ENCODE assay signal across 24 mouse cellular contexts in genomic region chr5:65151276-65151675, GRCm38 (mm10). TPM values are rescaled to one million over a fixed set of nuclear protein-coding genes. Genes with fewer than 3 reads are reported as not detected.
A peak's percentile ranks its signal among the peaks of the same experiment; 100 is the strongest.
DNase-seq lines count a peak whose midpoint lies in the region; ATAC-seq and TF ChIP-seq lines count a peak whose summit lies in the region.
"Had no signal": no experiment of that assay in that cellular context is flagged by ENCODE, and none has a peak within 500 bp of the region (broad histone marks: within the 10 kb centered on the region; RNA-seq: fewer than 3 reads in every experiment).

No protein-coding gene starts in this region.

- peak overlapping the region; percentile 93 for H3K27ac ChIP-seq in kidney, adult 2 months (ENCODE audit: insufficient read depth, low read depth, low read length)
- H3K27ac ChIP-seq in midbrain, embryonic 16.5 days (ENCODE audit: low read length) = no peak overlapping the region
- no peak overlapping the region for H3K27ac ChIP-seq in midbrain, embryonic 13.5 days
- H3K27ac ChIP-seq: embryonic facial prominence, embryonic 13.5 days; embryonic facial prominence, embryonic 15.5 days; forebrain, embryonic 12.5 days had no signal

- H3K4me2 ChIP-seq in midbrain, embryonic 16.5 days (ENCODE audit: low read length) = no peak overlapping the region
- no peak overlapping the region for H3K4me2 ChIP-seq in midbrain, embryonic 13.5 days (replicated peaks)
- H3K4me2 ChIP-seq: embryonic facial prominence, embryonic 13.5 days; embryonic facial prominence, embryonic 15.5 days; forebrain, embryonic 12.5 days had no signal

- no peak for DNase-seq in kidney, adult 2 months
- DNase-seq in kidney, postnatal 10 days = no peak
- no peak for DNase-seq in layer of hippocampus, adult 9-11 months
- DNase-seq: adrenal gland, adult 2 months; adrenal gland, postnatal 10 days; adrenal gland, postnatal 25 days; cerebellum, adult 11 months; cerebellum, adult 18-20 months; cerebellum, adult 8-10 months; cerebellum, adult 9-11 months; cerebellum, postnatal 14 days; cerebellum, postnatal 36 days; embryo, embryonic 11 days had no signal

- TF ChIP-seq POLR2A in kidney, adult 2 months (IDR thresholded peaks at IDR 0.05; ENCODE audit: low read depth, low read length) = no peak

- H3K9ac ChIP-seq in midbrain, embryonic 16.5 days (ENCODE audit: low read depth, low read length) = no peak overlapping the region
- no peak overlapping the region for H3K9ac ChIP-seq in midbrain, embryonic 13.5 days (replicated peaks)
- H3K9ac ChIP-seq: embryonic facial prominence, embryonic 13.5 days; embryonic facial prominence, embryonic 15.5 days; forebrain, embryonic 12.5 days had no signal

- no peaks in the 10 kb centered on the region for H3K9me3 ChIP-seq in midbrain, embryonic 16.5 days (replicated peaks; ENCODE audit: control insufficient read depth, low read length, poor library complexity, severe bottlenecking)
- no peaks in the 10 kb centered on the region for H3K9me3 ChIP-seq in midbrain, embryonic 13.5 days
- H3K9me3 ChIP-seq: embryonic facial prominence, embryonic 13.5 days; embryonic facial prominence, embryonic 15.5 days; forebrain, embryonic 10.5 days; forebrain, embryonic 12.5 days had no signal

- 90% methylated on average over 3 of the region's 3 CpGs for WGBS in kidney, adult 2 months
- WGBS in midbrain, embryonic 16.5 days = 100% methylated on average over 3 of the region's 3 CpGs
- WGBS in midbrain, embryonic 13.5 days = 98% methylated on average over 3 of the region's 3 CpGs

- peaks cover 16% of the 10 kb centered on the region for H3K4me1 ChIP-seq in kidney, adult 2 months (ENCODE audit: control insufficient read depth, insufficient read depth, low read length)
- H3K4me1 ChIP-seq in midbrain, embryonic 16.5 days (ENCODE audit: control insufficient read depth, insufficient read depth, low read length) = no peaks in the 10 kb centered on the region
- no peaks in the 10 kb centered on the region for H3K4me1 ChIP-seq in midbrain, embryonic 13.5 days (replicated peaks)
- H3K4me1 ChIP-seq: embryonic facial prominence, embryonic 13.5 days; embryonic facial prominence, embryonic 15.5 days; forebrain, embryonic 10.5 days; forebrain, embryonic 12.5 days had no signal

- TF ChIP-seq CTCF in kidney, adult 2 months (conservative IDR thresholded peaks at IDR 0.05; ENCODE audit: insufficient read depth, insufficient read length, low read depth, low read length) = no peak

- peak; percentile 25; the same call in 1 of the 2 replicates for ATAC-seq in midbrain, embryonic 16.5 days
- no peak for ATAC-seq in midbrain, embryonic 13.5 days
- ATAC-seq: forebrain, embryonic 14.5 days; forebrain, embryonic 16.5 days had no signal

- no peaks in the 10 kb centered on the region; the same call in 1 of the 2 replicates for H3K36me3 ChIP-seq in kidney, adult 2 months (ENCODE audit: control insufficient read depth, insufficient read depth, low read length)
- peaks cover 12% of the 10 kb centered on the region for H3K36me3 ChIP-seq in midbrain, embryonic 16.5 days (ENCODE audit: control insufficient read depth, insufficient read depth, low read length)
- peaks cover 60% of the 10 kb centered on the region for H3K36me3 ChIP-seq in midbrain, embryonic 13.5 days

- no peak overlapping the region for H3K4me3 ChIP-seq in kidney, adult 2 months (ENCODE audit: insufficient read depth, low read depth, low read length)
- H3K4me3 ChIP-seq in midbrain, embryonic 16.5 days (ENCODE audit: low read depth, low read length) = no peak overlapping the region
- H3K4me3 ChIP-seq in midbrain, embryonic 13.5 days (replicated peaks) = no peak overlapping the region
- H3K4me3 ChIP-seq: embryonic facial prominence, embryonic 13.5 days; embryonic facial prominence, embryonic 15.5 days; erythroblast, embryonic 14.5 days; forebrain, embryonic 10.5 days; forebrain, embryonic 12.5 days had no signal

- H3K27me3 ChIP-seq in kidney, adult 2 months (replicated peaks; ENCODE audit: control insufficient read depth, insufficient read depth, low read length) = no peaks in the 10 kb centered on the region
- H3K27me3 ChIP-seq in midbrain, embryonic 16.5 days (ENCODE audit: control insufficient read depth, insufficient read depth, low read depth, low read length) = no peaks in the 10 kb centered on the region
- no peaks in the 10 kb centered on the region for H3K27me3 ChIP-seq in midbrain, embryonic 13.5 days
- H3K27me3 ChIP-seq: embryonic facial prominence, embryonic 13.5 days; embryonic facial prominence, embryonic 15.5 days; forebrain, embryonic 12.5 days had no signal

RNA-seq across cellular contexts. Expression of gene Klhl5, which starts 43.9 kb away (rescaled TPM):
- 24.8 and 25.2 TPM in 2 replicates for polyA plus RNA-seq in kidney, adult 2 months (2012; rRNA removed)
- polyA plus RNA-seq in midbrain, embryonic 16.5 days (2015; fragmentation: Nextera tagmentation; extraction: Ambion mirVana) = 61.6 and 63.9 TPM in 2 replicates
- 42.3 and 46.7 TPM in 2 replicates for polyA plus RNA-seq in midbrain, embryonic 13.5 days (2015; fragmentation: Nextera tagmentation; extraction: Ambion mirVana)

RNA-seq across cellular contexts. Expression of gene Wdr19, which starts 48.2 kb away (rescaled TPM):
- polyA plus RNA-seq in kidney, adult 2 months (2012; rRNA removed) = 5.7 and 6.4 TPM in 2 replicates
- 12.6 and 15.2 TPM in 2 replicates for polyA plus RNA-seq in midbrain, embryonic 16.5 days (2015; fragmentation: Nextera tagmentation; extraction: Ambion mirVana)
- polyA plus RNA-seq in midbrain, embryonic 13.5 days (2015; fragmentation: Nextera tagmentation; extraction: Ambion mirVana) = 13.4 and 13.8 TPM in 2 replicates
- polyA plus RNA-seq: erythroblast, embryonic 14.5 days had no signal

RNA-seq across cellular contexts. Expression of gene Tmem156, which starts 59.3 kb away (rescaled TPM):
- 0.11 and 0.19 TPM in 2 replicates for polyA plus RNA-seq in kidney, adult 2 months (2012; rRNA removed)
- polyA plus RNA-seq in midbrain, embryonic 16.5 days (2015; fragmentation: Nextera tagmentation; extraction: Ambion mirVana) = 0.20 TPM in 1 of 2 replicates, not detected in the other
- not detected in 2 replicates for polyA plus RNA-seq in midbrain, embryonic 13.5 days (2015; fragmentation: Nextera tagmentation; extraction: Ambion mirVana)
- polyA plus RNA-seq: adrenal gland, adult 2 months; C2C12; embryonic facial prominence, embryonic 11.5 days; erythroblast, embryonic 14.5 days; forebrain, embryonic 10.5 days; forebrain, embryonic 12.5 days had no signal
